Mouse (Mus musculus) left cerebral cortex, adult 18-20 months (tissue): ENCODE measurements at regions not wholly inside any gene's neighbourhood (a gene's known extent, or its start where the extent isn't known, plus 50 kb on each side); places are given as distances from the start of the nearest gene placed in this dataset.
A peak's percentile ranks its signal among the peaks of the same experiment; 100 is the strongest.

Experiments used
- DNase-seq, 2 experiments: peaks; one replicate each; pipeline ENCODE4 v3.0.0; 2021 to 2022; ENCODE audit warnings: low spot score in 2 of 2, mixed read lengths in 1 of 2

DNA sequence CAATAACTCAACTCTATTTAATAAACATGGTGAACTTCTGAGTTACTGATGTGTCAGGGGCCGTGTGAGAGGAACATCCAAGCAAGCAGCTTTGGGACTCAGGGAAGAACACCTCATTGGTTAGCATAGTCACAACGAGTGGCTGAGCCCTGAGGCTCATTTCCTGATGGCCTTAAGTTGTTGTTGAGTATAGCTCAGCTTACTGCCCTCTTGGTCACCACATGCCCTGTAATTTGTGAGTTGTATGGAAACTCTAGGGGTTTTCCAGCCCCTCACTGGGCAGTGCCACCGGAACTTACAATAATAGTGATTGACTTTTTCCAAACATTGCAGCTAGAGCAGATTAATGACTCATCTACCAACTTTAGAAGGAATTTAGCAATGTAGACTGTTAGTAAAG lies 173.4 kb downstream of the 1700129C05Rik start:
- DNase-seq, result no peak

DNA sequence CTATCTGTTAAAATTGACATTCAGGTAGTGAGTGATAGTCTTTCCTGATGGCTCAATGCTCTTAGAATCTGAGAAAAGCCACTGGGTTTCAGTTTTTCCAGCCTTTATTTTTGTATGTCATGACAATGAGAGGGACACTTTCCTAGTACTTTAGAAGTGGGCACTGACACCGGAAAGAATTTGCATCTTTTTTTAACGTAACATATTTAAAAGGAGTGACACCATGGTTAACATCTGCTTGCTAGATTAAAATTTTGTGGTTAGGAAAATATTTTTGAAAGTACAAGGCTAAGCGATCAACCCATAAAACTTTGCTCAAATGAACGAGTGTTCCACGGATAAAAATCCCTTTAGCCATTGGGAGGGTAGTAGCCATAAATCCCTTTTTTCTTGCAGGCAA lies 174.7 kb downstream of the 1700129C05Rik start:
- no peak for DNase-seq

DNA sequence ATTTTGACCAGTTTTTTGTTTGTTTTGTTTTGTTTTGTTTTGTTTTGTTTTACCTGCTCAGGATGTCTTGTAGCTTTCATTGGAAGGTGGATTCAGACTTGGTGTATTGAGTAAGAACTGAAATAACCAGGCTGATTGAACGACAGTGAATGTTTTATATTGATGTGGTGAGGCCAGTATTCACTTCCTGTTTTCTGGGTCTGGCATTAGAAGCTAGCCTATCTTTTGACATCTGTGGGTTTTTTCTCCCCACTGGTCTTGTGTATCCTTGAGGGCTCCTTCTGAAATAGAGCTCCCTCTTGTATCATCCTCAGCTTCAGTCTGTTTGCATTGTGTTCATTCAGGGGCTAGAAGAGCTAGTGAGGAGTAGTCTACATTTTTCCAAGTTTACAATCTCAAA lies 175.5 kb downstream of the 1700129C05Rik start:
- DNase-seq, result no peak

DNA sequence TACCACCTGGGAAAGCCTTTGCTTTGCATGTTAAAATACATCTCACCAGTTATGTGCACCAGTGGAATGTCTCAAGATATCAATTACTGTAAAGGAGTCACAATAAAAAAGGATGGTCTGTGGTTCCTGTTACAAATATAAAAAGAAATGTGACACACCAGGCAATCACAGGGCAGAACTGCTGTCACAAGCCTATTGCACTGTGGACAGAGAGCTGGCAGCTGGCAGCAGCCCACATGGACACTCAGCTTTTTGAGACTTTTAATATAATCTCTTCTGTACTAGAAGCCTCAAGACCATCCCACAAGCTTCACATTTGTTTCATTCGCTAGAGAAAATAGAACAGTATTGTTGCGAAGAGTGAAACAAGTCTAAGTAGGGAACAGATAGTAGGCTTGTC lies 197.7 kb downstream of the 1700129C05Rik start:
- peak in 1 of 2 experiments; percentile 9 for DNase-seq

DNA sequence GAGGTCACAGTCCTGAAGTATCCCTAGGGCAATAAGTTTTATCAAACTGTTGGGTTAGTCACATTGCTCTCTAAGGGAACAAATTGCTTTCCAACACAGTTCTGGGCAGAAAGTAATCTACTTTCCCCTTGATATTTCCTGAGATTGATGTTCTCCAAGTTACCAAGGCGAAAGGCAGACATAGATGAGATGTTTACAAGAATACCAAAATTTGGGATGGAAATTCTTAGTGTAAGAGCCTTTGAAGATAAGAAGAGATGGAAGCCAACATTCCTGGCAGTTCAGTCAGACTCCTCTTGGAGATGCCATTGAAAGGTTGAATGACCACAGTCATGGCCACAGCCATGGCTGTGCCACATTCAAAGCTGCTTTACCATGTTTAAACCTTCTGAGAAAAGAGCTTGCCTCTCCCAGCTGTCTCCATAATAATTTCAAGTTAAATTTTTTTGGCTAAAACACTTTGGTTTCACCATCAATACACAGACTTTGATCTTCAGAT lies 199.4 kb downstream of the 1700129C05Rik start:
- no peak for DNase-seq

DNA sequence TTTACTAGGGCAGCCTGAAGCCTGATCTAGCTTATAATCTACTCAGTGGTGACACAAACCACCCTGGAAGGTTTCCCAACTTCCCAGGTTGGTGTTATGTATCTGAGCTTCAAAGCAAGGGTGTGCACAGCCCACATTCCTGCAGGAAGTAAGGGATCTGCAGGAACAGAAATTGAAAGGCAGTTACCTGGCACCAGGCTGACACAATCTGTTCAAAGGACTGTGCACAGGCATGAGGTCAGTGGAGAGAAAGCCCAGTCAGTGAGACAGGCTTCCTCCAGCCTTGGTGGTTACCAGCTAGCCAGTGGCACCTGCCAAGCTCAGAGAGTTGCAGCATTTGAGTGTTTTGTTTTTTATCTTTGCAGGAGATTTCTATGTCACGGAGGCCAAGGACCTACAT lies 203.6 kb downstream of the 1700129C05Rik start:
- DNase-seq, result no peak

DNA sequence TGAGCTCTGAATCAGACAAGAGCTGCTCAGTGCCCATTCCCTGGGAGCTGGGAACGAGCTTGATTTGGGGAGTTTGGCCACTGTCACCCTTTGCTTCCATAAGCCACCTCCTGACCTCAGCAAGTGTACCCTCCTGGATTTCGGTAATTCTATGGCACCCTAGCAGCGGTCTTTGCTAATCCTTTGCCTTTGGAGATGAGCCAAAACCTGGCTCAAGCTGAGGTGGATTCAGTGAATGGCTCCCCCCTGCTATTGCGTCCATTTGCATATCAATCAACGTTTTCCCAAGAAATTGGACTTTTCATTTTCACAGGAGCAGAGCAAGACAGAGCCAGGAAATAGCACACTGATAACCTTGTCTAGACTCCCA lies 204.1 kb downstream of the 1700129C05Rik start:
- no peak for DNase-seq

DNA sequence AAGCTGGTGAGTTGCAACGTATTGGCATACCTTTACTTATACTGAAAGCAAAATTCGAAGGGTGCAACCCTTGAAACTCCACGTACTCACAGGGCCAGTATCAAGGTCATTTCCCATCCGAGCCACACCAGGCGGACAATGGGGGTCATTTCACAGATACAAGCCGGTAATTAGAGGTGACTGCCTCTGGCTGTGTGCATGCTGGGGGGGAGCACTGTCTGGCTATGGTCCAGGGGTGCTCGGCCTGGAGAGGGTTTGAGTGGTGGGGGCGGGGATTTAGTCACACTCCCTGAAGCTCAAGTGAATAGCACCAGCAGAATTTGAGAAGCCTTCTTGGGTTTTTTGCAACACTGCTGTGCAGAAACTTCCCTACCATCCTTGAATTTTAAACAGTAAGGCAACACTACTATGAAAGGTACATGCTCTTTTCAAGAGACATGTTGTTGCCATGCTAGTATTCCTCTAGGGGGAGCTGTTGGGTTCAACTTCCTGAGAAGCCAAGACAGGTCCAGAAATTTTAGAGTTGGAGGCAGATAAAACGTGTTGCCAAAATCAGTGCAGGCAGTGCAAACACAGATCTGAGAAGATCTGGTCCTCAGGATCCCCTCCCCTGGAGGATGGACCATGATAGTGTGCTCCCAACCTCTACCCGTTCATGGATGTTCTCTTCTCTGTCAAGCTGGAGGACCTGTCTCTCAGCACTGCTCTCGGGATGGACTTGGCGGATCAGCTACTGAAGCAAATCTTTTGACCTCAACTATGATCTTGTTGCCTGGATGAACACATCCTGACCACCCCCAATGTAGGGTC lies 204.7 kb downstream of the 1700129C05Rik start:
- no peak for DNase-seq

DNA sequence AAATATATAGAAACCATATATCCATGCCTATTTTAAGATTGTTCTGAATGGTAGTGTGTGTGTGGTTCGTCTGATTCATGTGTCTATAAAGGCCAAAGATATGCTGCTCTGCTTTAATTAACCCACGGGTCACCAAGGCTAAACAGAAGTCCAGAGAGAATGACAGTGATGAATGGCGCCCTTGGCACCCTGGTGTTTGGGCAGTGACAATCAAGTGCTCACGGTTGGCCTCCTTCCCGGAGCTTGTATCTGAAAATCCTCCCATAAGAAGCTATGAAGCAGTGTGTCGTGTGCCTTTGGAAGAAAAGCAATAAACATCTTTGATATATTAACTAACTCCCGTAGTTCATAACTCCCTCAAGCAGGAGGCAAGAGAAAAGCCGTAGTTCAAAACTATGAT lies 205.4 kb downstream of the 1700129C05Rik start:
- no peak for DNase-seq

DNA sequence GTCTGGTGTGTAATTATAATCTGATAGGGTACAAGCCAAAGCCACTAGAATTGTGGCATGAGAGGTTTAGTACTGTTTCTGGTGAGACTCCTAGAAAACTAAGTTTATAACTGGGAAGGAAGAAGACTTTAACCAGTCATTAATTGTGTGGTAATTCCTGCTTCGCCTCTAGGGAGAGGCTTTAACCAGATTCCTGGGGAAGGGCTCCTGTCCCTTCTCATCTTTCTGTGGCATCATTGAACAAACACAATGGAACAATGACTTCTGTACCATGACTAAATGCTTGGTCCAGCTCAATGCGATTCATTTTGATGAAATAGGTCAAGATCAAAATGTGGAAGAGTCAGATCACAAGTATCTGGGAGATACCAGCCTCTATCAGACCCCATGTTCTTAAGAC lies 206.6 kb downstream of the 1700129C05Rik start:
- no peak for DNase-seq

DNA sequence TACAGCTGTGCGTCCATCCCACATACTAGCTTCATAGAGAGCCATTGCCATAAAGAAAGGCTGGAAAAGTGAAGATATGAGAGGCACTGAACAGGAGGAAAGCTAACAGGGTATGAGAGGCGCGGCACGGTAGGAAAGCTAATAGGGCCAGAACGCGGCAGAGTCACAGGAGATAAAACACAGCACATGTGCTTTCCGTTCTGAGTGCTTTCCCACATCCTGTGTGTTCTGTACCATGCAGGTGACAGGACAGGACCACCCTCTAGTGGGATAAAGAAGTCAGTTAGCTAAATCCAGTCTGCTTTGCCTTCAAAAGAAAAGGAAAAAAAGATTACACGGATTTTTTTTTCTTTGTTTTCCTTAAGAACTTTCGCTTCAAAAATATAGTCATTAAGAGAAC lies 224.8 kb downstream of the 1700129C05Rik start:
- DNase-seq, result no peak

DNA sequence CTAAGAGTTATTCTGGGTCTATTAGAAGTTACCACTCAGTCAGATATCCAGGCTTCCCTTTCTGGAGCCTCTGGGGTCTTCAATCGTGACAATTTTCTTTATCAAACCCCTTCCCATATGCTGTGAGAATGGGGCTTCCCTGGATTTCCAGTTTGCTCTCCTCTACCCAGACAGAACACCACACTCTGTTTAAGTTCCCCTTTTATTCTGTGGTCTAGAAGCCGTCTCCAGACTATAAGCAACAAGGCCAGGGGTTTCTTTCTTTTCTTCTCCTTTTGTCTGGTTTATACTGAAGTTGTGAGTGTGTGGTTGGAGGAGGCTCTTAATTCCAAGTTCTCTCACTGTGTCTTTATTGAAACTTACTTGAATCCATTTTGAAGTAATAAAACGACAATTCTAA lies 225.5 kb downstream of the 1700129C05Rik start:
- no peak for DNase-seq

DNA sequence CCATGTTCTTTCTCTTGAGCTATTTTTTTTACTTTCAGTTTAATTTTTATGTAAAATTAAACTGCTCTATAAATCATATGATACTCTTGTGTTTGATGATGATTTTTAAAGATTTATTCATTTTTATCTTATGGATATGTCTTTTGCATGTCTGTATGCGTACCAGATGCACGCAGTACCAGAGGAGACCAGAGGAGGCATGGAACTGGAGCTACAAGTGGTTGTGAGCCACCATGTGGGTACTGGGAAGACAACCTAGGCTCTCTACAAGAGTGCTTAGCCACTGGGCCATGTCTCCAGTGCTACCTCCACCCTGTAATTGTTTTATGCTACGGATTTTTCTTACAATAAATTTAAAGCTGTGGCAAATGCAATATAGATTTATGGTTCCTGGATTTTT lies 227.8 kb downstream of the 1700129C05Rik start:
- DNase-seq, result no peak

DNA sequence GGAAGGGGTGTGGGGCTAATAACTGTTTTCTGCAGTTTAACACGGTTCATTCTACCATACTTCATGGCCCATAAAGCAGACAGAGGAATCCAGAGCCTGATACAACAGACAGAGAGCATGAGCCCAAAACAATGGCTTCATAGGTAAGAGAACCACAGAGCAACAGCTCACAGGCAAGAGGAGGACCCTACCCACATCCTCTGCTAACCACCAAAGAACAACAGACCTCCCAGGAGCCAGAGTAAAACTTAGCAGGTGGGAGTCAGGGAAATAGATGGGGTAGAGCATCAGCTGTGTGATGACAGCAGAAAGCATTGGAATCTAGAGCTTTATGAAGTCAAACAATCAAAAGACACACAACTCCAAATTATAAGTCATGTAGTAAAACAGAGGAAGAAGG lies 231.8 kb downstream of the 1700129C05Rik start:
- no peak for DNase-seq

DNA sequence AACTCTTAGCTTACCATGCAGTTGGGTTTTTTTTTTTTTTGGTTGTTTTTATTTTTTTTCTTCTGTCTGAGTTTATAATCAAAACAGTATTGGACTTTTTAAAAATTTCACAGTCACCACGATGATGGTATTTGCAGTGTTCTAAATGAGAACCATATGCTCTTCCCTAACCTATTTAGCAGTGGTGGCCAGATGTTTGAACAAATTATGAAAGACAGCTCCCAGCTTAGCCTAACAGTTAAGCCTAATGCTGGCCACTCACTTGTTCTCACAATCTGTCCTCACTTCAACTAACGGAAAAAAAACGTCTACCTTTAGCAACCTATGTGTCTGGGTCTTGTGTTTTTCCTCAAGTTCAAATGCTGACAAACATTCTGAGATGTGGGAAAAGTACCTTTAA lies 234.8 kb downstream of the 1700129C05Rik start:
- no peak for DNase-seq

DNA sequence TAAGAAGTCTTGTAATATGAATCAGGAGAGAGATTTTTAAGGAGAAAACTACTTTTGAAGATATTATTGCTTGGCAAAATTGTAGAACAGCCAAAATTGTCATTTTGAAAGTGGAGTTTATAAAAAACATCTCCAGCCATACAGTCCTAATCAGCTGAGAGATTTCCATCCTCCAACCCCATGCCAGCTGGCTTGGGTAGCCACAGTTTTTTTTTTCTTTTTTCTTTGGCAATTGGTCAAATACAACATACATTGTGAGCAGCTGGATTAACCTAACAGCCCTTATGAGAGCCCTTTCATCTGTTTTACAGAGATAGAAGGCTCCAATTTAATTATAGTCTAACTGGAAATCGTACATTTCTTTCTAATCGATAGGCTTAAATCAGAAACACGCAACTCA lies 235.3 kb downstream of the 1700129C05Rik start:
- DNase-seq, result no peak

DNA sequence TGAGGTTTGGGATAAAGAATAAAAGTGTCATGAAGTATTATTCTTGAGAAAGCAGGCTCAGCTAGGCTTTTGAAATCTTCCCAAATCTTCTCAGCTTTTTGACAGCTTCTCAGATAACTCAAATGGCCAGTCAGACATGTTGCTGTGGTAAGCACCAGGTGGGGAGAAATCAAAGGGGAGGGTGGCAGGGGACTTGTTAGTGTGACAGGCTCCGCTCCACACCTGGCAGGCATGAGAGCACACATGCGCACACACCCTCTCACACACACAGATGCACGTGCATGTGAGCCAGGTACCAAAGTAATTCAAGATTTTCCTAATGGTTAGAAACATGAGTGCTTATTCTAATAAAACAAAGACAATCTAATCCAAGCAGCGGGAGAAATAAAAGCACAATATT lies 236.1 kb downstream of the 1700129C05Rik start:
- DNase-seq, result no peak

DNA sequence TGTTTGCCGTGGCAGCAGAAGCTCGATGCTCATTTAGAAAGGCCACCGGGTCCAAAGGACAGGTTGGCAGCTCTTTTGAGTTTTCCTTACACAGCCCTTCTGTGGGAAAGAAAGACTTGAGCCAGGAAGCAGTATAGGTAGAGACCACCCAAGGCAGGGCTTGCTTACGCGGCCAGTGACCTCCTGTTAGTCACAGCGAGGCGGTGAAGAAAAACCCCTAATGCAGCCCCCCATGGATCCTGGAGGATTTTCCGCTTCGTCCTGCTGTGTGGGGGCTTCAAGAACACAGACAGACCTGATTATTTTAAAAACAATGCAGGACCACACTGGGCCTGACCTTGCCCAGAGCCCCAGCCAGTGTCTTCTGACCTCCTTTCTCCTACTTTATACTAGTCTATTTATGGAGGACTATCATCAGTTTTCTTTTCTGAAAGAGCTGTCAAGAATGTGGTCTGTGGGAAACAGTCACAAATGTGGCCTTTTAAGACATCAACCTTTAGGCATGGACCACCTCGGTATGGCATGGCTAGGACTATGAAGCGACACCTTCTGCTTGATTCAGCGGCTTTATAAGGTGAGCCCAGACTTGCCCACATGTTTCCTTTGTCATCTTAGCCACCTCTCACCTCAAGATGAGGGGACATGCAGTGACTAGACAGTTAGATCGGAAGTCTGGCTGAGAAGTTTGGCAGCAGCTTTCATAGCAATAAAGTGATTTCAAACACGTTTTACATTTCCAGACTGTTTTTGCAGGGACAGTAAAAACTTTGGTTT lies 274.3 kb downstream of the 1700129C05Rik start:
- no peak for DNase-seq

DNA sequence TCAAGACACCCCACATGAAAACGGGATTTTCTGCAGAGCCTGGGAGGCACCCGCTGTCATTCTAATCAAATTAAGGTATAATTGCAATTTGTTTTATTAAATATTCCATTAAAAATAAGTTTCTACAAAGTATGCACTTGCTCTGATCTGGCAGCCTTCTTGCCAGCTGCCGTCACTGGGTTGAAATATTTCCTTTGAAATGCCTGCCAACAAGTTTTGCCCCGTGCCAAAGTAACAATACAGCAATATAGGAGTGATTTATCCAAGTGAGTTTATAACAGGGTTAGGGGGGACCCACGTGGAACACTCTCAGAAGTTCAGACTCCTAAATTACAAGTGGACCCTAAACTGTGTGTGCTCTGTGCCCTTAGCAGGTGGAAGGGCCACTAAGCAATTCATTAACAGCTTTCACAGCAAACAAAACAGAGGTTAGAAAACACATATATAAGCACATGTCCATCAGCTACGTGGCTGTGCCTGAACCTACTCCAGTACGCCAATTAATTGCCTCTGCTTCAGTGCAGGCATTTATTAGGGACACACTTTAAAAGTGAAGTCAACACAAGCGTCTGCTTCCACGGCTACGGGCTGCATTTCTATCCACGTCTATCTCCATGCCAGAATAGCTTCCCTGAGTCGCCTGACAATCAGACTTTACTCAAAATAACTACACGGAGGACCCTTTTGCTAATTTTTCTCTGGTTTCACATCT lies 275.1 kb downstream of the 1700129C05Rik start:
- DNase-seq, result no peak

DNA sequence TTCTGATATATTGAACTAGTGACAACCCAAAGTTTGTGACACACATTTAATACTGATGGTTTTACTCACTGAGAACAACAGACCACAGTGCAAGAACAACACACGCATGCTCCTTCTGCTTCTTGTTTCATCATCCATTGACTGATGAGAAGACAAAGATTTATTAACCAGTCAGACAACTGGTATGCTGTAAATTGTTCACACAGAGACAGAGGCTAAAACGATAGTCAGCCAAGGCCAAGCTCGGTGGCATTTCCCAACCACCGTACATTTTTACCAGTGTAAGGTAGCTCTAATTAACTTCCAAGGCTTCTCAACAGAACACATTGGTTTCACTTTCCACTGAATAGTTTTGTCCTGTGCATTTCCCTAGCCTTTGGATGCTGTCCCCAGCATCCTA lies 287.8 kb downstream of the 1700129C05Rik start:
- no peak for DNase-seq

DNA sequence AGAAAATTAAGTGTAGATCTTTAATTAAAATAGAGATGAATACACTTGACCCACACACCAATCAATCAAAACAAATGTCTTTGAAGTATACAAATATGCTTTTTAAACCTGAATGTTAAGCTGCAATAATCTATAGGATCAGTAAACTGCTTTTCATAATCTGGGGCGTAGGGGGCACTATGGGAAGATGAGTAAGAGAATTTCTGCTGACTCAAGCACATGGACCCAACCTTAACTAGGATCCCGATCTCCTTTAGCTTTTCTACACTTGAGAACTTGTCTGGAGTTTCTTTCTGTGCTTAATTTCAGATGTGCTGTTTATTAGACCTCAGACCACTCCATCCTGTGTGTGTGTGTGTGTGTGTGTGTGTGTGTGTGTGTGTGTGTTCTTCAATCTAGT lies 298.1 kb downstream of the 1700129C05Rik start:
- no peak for DNase-seq
